Mouse (Mus musculus) telencephalon, adult 2 months (tissue): Measurements from ENCODE around the gene Mpp3.

ENCODE experiments used
- DNase-seq: peaks from one replicate; pipeline ENCODE4 v3.0.0-alpha.2; 2011; ENCODE audit warnings: low read depth, low spot score

Gene Mpp3

GRCm38 (mm10) chr11:101976949-101977348 is 51.3 kb downstream of the Mpp3 start:
- no peak for DNase-seq

GRCm38 (mm10) chr11:101974923-101975322 is 53.3 kb downstream of the Mpp3 start:
- DNase-seq = no peak

GRCm38 (mm10) chr11:101974181-101974580 is 54.1 kb downstream of the Mpp3 start:
- no peak for DNase-seq

DNA sequence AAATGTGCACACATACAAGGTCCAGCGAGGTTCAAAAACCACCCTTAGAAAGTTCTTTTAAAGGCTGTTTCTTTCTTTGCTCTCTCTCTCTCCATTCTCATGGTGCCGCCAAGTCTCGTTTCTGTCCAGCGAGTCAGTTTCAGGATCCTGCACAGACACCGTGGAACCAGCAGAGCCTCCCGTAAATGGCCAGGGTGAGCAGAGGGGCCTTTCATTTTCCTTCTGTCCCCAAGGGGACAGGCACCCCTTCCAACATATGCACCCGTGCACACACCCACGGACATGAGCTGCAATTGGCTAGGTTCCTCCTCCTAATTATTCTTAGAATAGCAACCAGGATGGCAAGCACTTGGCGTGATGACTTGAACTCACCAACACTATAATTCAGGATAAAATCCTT is 54.8 kb downstream of the Mpp3 start:
- DNase-seq = no peak

DNA sequence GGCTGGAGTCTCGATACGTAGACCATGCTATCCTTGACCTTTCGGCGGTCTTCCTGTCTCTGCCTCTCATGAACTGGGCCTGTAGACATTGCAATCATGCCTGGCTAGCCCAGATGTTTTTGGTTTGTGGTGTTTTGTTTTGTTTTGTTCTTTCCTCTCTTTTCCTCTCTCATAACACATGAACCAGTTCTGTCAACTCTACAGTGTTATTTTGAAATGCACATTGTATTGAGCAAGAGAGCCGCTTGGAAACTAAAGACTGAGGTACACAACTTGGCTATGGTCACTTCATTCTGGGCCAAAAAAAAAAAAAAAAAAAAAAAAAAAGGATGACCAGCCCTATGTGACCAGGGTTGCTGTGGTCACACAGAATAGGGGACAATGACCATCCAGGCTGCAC is 55.6 kb downstream of the Mpp3 start:
- DNase-seq = no peak

DNA sequence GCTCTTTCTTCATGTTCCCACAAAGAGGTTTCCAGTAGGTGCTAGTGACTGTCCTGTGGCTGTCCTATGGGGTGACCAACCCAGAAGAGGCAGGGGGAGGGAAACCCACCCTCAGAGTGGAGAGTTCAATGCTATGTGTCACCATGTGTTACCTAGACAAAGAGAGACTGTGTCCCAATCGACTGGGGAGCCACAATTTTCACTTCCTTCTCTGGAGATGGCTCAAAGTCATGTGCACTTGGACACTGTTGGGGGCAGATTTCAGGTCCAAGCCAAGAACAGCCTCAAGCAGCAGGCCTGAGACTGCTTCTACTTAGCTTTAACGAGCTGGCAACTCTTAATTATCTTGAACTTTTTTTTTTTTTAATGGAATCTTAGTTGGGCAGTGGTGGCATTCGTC is 56.2 kb downstream of the Mpp3 start:
- DNase-seq = no peak

DNA sequence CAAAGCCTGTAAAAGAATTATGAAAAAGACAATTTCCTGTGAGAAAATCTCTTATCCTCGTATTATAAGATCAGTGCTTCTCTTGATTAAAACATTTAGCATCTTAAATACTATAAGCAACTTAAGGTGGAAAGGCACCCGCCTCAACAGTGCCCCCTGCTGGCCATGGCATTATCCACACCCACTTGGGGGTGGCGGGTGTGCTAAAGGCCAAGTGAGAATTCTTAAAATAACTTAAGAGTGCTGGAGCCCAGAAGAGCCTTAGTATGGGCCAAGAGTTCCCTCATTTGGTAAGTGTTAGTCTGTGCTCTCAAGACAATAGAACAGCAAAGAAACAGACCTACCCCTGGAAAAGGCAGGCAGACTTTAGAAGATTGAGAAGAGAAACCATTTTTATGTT is 56.9 kb downstream of the Mpp3 start:
- DNase-seq = no peak

DNA sequence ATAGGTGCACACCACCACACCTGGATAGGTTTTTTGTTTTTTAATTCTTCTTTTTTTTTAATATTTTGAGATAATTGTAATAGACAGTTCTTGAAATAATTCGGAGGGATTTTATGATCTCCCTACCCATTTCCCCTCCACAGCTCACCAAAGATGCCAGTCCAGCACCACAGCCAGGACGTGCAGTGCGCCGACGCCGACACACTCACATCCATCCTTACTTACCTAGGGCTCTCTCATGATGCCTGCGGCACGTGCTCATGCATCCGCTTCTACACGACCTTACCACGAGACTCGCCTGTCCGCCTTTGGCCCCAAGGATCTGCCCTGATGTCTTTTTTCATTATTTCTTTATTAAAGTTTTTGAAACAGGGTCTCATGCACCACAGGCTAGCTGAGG is 58.4 kb downstream of the Mpp3 start:
- no peak for DNase-seq

DNA sequence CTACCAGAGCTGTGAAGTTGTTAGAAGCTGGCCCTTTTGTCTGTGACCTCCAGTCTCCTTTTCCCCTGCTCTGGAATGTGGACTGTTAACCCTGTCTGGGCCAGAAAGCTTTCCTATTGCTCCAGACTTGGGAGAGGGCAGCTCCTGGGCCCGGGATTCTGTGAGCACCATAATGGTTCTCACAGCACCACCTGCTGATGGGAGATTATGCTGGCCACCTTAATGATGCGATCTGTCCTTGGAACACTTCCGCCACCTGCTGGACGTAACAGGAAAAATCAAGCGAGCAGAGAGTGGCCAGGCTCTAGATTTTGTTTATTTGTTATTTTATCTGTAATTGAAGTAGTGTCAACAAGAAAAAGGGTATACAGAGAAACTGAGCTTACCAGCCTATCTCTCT is 59.5 kb downstream of the Mpp3 start:
- DNase-seq = no peak

DNA sequence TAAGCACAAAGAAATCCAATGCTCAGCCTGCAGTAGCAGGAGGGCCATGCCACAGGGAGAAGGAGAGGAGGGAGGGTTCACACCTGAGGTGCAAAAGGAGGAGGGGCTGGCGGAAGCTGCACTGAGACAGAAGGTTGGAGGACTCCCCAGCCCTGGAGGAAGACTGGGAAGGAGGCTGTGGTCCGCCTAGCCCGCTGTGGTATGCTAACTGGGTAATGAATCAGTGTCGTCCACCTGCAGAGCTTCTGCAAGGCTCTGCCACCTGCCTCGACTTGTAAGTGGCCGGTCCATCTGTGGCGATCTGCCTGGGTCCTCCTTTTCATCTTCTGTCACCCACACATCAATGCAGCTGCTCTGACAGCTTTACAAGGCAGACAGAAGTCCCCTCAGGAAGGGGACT is 60.0 kb downstream of the Mpp3 start:
- no peak for DNase-seq

- no peak for DNase-seq
These were observed 61.2 kb downstream of the Mpp3 start, which contains the start of gene Sost for GRCm38 (mm10) chr11:101966965-101967614. TSS of gene Sost (minus strand) at chr11:101967015.

DNA sequence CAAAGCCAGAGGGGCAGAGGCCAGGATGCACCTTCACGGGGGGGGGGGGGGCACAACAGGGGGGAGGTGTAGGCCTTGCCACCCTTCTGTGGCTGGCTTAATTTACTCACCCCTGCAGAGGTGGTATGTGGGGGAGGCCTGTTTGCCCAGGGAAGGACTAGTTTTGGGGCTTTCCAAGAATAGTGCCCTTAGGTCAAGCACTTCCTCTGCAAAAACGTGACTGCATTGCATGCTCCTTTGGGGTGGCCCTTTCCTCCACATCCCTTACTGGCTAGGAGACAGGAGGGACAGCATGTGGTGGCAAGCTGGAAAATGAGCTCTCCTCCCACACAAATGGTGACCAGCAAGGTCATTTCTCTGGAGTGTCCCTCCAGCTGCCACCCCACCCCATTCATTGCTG is 62.7 kb downstream of the Mpp3 start:
- DNase-seq = no peak

- no peak for DNase-seq
These were observed 63.6 kb downstream of the Mpp3 start for GRCm38 (mm10) chr11:101964647-101965046.

DNA sequence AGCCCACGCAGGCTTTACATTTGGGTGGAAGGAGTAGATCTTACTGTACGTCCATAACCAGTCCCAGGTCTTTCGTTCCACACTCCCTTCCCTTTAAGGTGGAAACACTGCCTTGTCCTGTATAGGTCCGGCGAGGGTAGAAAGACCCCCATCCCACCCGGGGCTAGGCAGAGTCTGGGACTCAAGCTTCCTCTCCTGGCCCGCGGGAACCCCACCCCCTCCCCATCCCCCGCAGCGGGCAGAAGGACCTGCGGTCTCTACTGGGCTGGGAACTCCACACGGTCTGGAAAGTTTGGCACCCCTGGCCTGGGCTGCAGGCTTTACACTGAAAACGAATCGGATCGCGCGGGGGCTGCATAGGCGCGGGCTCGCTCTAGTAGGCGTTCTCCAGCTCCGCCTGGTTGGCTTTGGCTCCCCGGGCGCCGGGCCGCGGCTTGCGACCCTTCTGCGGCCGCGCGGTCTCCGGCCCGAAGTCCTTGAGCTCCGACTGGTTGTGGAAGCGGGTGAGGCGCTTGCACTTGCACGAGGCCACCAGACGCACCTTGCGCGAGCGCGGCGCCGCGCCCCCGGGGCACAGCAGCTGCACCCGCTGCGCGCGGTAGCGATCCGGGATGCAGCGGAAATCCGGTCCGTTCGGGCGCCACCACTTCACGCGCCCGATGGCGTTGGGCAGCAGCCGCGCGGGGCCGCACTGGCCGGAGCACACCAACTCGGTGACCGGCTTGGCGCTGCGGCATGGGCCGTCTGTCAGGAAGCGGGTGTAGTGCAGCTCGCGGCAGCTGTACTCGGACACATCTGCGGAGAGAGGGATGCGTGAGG is 64.6 kb downstream of the Mpp3 start:
- DNase-seq = no peak

DNA sequence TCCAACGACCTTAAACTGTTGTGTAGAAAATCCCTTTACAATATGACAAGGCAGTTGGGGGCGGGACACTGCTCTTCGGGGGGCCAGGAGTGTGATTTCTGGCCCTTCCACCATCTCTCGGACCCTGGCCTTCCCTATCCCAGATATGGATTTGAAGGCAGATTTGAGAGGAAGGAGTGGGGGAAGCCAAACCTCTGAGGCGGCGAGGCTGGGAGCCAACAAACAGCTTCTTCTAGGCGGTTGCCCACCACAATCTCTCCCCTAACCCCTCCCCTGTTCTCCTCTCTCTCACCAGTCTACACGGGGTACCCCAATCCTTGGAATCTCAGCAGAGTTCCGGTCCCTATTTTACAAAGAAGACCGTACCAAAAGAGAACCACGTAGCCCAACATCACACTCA is 65.2 kb downstream of the Mpp3 start:
- DNase-seq = no peak

DNA sequence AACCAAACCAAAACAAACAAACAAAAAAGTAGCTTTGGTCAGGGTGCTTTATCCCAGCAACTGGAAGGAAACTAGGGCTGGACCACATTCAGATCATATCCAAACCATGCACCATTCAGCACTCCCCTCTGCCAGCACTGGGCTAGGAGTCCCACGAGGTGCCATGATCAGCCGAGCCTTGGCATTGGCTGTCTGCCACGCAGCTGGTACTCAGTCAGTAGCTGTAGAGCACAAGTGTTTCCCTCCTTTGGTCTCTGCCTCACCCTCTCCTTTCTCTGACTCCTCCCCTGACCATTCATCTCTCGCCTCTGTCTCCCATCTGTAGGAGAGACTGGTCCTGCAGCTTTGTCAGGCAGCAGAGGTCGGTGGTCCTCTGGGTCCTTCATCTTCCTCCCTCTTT is 70.8 kb downstream of the Mpp3 start:
- no peak for DNase-seq

DNA sequence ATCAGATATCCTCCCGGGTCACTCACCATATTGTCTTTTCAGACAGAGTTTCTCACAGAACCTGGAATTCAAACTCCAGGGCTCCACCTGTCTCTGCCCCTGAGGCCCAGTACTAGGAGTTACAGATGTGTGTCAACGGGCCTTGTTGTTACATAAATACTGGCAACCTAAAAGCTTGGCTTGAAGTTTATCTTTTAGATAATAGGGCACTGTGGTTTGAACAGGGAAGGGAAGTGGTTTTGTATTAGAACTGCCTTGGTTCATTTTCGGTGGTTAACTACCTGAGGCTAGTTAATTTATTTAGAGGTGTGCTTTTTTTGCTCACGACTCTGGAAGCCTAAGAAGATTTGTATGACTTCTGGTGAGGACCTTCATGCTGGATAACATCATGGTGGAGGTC is 74.8 kb downstream of the Mpp3 start:
- DNase-seq = no peak

- DNase-seq = no peak
These were observed 75.5 kb downstream of the Mpp3 start for GRCm38 (mm10) chr11:101952541-101953341.

DNA sequence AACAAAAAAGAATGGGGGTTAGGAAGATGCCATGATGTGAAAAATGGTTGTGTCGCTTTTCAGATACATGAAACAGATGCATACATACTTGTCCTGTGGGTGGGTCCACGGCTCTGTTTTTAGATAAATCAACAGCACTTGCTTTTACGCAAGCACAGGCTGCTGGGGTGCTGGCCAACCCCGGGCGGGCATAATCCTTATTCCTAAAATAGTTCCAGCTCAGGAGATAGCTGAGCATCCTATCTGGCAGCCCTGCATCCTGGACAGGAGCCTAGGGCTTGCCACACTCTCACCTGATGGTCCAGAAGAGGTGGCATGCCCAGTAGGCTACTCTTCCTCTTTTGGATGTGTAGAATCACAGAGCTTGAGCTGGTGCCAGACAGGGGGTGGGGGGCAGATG is 78.2 kb downstream of the Mpp3 start:
- no peak for DNase-seq
